Mouse (Mus musculus) large intestine, adult 2 months (tissue): ENCODE data around the gene Pdia4. TPM values are rescaled to one million over a fixed set of nuclear protein-coding genes. Genes with fewer than 3 reads are reported as not detected.
"Not testable (repeated sequence)": the region's sequence is repeated elsewhere in the genome, so short reads cannot be mapped to it uniquely, and the experiment has no call there.

ENCODE experiments used
- DNase-seq: peaks from one replicate; pipeline ENCODE4 v3.0.0-alpha.2; 2012; ENCODE audit warnings: low read depth, low spot score
- WGBS: fragments of 180-500 bp; shearing (Covaris S2); methylation state at CpG from one replicate; pipeline ENCODE4 v1.1.7; 2018; 5-methylcytosine and 5-hydroxymethylcytosine counted together
- polyA plus RNA-seq: library from polyadenylated mRNA; depleted of rRNA; stranded (reverse); fragments of >200 nt; gene quantifications from 2 replicates; pipeline ENCODE4 v1.2.3, GENCODE M21; 2012

Gene Pdia4
- polyA plus RNA-seq, 1 experiment = 65.6 TPM

- under 1% methylated on average over 17 of the region's 17 CpGs for WGBS
Measured at GRCm38 (mm10) chr6:47812271-47812915, 837 bp downstream of the Pdia4 start.

GRCm38 (mm10) chr6:47811324-47811723 lies 1.9 kb downstream of the Pdia4 start:
- 35% methylated on average over 5 of the region's 5 CpGs for WGBS

More at GRCm38 (mm10) chr6:47812271-47812915, 837 bp downstream of the Pdia4 start:
- no peak for DNase-seq

DNA sequence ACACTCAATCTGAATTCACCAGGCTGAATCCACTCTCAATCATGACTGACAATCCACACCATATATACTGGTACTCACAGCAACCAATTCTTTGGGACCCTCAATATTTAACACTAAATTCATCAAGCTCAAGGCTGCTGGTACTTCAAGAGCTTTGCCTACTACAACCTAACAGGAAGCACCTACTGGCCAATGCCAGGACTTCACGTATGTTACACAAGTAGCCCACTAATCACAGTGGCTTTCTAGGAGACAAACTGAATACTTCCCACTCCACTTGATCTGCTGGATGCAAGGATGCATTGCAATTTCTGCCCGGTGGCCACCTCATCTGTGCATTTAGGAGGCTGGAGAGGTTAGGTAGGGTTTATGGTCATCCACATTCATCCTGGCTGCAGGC lies 3.0 kb downstream of the Pdia4 start:
- WGBS = 62% methylated on average over 2 of the region's 2 CpGs

More at GRCm38 (mm10) chr6:47811324-47811723, 1.9 kb downstream of the Pdia4 start:
- no peak for DNase-seq

DNA sequence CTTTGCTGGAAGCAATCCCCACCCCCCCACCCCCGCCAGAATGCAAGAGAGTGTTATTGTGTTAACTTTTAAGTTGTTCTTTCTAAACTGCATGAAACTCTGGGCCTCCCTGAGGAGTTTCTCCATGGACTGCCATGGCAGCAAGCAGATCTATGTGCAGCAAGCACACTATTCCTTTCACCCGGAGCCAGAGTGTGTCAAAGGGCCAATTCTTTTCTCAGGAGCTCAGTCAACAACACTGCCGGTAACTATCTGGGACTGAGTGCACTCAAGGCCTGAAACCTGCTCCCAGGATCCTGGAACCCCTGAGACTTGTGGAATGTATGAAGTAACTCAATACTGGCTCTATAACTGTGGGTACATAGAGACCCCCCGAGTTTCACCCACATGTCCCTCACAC lies 4.2 kb downstream of the Pdia4 start:
- no peak for DNase-seq
- WGBS = 75% methylated on average over 4 of the region's 4 CpGs

More for the DNA sequence above, 3.0 kb downstream of the Pdia4 start:
- no peak for DNase-seq

DNA sequence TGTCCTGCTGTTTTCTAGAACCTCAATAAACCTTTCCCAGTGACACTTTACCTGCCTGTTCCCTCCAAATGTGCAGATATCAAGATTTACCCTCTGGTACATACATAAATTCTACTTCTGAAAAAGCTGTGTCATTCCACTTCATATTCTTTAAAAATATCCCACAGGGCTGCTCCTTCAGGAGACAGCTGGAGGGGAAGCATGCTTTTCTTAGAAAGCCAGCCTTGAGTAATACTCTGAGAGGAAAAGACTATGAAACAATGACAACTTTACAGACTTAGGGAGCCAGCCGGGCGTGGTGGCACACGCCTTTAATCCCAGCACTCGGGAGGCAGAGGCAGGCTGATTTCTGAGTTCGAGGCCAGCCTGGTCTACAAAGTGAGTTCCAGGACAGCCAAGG lies 4.7 kb downstream of the Pdia4 start:
- whole genome bisulfite sequencing = 78% methylated on average over 5 of the region's 5 CpGs

GRCm38 (mm10) chr6:47807419-47807818 lies 5.8 kb downstream of the Pdia4 start:
- 84% methylated on average over 2 of the region's 2 CpGs for WGBS
- DNase-seq = no peak

More for the DNA sequence above, 4.7 kb downstream of the Pdia4 start:
- DNase-seq = no peak

- DNase-seq = no peak
- 66% methylated on average over 2 of the region's 2 CpGs for WGBS
Measured at GRCm38 (mm10) chr6:47805520-47805919, 7.7 kb downstream of the Pdia4 start.

- WGBS = 50% methylated on average over 6 of the region's 6 CpGs
- no peak for DNase-seq
Measured at GRCm38 (mm10) chr6:47799079-47799478, 14.2 kb downstream of the Pdia4 start.

GRCm38 (mm10) chr6:47794106-47794830 lies 19.0 kb downstream of the Pdia4 start:
- 62% methylated on average over 10 of the region's 10 CpGs for WGBS
- DNase-seq = no peak

DNA sequence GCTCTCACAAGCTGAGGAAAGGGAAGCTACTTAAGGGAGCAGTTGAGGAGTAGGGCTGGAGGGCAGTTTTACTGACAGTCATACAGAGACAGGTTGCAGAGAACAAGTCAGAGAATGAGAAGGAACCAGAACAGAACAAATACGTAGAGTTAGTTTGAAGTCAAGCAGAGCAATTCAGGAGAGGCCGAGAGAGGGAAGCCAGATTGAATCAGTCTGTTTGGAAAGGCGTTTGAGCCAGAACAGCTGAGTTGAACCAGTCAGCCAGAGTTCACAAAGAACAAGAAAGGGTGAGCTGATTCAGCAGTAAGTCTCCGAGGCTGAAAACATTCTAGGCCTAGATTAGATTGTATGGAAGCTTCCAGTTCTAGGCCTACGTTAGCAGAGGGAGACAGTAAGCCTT lies 19.9 kb downstream of the Pdia4 start:
- no peak for DNase-seq
- WGBS = 61% methylated on average over 5 of the region's 5 CpGs

GRCm38 (mm10) chr6:47792533-47792932 lies 20.7 kb downstream of the Pdia4 start:
- 89% methylated on average over 2 of the region's 2 CpGs for WGBS
- no peak for DNase-seq

- DNase-seq = no peak
- 32% methylated on average over 2 of the region's 2 CpGs for WGBS
Measured at GRCm38 (mm10) chr6:47790745-47791144, 22.5 kb downstream of the Pdia4 start.

GRCm38 (mm10) chr6:47788821-47789220 lies 24.4 kb downstream of the Pdia4 start:
- no peak for DNase-seq
- 7% methylated on average over 3 of the region's 3 CpGs for WGBS

DNA sequence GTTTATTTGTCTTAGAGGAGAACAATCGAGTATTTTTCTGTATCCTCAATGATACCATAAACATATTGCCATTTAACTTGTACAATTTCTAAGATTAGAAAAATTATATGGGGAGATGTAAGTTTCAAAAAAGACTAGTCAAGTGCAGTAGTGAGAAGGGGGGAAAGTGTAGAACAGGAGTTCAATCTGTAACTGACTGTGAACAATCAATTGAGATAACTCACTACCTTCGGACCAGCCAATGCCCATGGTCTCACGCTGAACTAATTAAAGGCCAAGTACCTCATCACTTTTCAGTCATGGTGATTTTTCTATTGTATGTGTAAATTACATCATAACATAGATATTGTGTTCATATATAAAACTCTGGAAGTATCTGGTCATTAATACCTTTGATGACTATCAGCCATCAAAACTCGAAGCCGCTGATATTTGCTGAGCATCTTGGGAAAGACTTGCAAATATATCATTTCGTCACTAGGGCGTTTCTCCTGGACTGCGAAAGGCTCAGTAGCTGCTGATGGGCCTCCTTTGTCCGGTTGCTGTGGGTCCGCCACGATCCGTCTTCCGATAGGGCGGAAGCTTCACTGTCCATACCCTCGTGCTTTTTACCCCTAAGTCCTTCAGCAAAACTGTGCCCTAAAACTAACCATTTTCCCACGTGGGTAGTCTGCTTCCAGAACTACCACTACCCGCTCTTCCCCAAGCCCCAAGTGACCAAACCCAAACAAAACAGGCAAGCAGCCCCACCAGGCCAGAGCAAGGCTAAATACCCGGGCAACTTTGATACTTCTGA lies 25.1 kb downstream of the Pdia4 start:
- WGBS = under 1% methylated on average over 18 of the region's 18 CpGs
- no peak for DNase-seq

DNA sequence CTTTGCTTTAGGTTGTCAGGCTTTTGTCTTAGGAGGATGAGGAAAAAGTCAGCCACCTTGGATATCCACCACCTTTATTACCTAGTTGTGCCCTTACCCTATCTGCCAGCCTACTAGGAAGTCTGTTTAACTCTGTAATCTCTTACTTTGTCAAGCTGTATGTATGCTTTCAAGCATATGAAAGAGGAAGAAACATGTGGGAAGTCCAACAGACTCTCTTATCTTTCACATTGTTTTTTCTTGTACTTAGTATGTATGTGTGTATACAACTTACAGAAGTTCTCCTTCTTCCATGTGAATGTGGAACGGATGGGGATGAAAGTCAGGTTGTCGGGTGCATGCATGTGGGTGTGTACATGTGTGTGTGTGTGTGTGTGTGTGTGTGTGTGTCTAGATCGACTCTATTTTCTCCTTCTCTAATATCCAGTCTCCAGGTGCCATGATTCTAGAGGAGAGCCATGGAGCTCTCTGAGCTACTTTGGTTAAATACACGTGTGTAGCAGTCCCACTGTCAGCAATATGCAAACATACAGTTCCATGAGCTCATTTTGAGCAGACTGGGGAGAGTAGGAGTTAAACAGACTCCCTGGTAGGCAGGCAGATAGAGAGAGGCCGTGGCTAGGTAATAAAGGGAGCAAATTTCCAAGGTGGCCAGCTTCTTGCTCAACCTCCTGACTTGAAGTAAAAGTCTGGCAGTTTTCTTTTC lies 28.4 kb downstream of the Pdia4 start:
- DNase-seq = no peak
- 78% methylated on average over 5 of the region's 5 CpGs for WGBS

- under 1% methylated on average over 21 of the region's 21 CpGs for WGBS
- no peak for DNase-seq
Measured at GRCm38 (mm10) chr6:47781091-47781968, 31.9 kb downstream of the Pdia4 start.

DNA sequence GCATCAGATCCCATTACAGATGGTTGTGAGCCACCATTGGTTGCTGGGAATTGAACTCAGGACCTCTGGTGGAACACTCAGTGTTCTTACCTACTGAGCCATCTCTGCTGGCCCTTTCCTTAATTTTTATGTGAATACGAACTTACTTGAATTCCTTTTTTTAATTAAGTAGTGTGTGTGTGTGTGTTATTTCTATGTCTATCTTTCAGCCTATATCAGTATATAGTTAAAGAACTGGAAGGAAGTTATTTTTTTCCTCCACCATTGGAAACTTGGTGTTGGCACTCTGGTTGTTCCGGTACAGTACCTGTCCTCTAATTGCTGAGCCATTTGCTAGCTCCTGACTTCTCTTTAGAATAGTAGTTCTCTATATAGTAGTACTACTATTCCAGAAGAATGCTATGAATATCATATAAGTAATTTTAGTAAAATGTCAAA lies 32.6 kb downstream of the Pdia4 start:
- WGBS = 5% methylated on average over 2 of the region's 2 CpGs
- DNase-seq = no peak

DNA sequence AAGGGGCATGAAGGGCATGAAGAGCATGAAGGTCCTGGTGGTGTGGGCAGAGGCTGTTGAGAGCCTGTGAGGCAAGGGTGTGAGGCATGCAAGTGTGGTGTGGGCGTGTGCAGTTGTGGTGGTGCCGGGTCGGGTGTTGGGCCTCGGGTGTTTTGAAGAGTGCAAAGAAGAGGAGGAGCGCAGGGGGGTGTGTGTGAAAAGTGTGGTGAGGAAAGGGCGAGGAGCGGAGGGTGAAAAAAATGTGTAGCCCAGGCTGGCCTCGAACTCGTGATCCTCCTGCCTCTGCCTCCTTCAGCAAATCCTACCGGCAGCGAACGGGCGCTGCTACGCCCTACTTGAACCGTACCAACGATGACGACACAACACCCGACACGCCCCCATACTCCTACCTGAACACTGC lies 41.5 kb downstream of the Pdia4 start:
- DNase-seq = not testable (repeated sequence)
- 51% methylated on average over 9 of the region's 19 CpGs for WGBS

DNA sequence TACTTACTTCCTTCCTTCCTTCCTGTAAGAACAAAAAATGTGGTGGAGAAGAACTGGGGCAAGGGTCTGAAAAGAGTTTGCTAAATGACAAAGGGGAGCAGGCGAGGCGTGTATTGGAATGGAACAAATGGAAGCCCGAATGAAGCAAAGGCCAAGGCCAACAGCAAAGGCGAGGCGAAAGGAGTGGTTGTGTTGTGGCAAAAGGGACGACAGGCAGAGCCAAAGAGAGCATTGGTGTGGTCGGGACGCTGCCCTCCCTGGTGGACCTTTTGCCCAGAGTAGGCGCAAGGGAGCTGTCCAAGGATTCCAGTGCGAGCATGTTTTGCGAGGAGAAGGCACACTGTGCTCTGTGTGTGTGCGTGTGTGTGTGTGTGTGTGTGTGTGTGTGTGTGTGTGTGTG lies 42.1 kb downstream of the Pdia4 start:
- DNase-seq = not testable (repeated sequence)
- 84% methylated on average over 12 of the region's 12 CpGs for WGBS
